Mouse (Mus musculus) C2C12 (cell line): ENCODE data around the gene Dbndd2. TPM values are rescaled to one million over a fixed set of nuclear protein-coding genes. Genes with fewer than 3 reads are reported as not detected.

Experiments used
- H3K27me3 ChIP-seq: one replicate; pipeline ENCODE4 v1.6.1; 2011; ENCODE audit not compliant: control insufficient read depth, insufficient read depth, insufficient read length
- H3K36me3 ChIP-seq: one replicate; pipeline ENCODE4 v1.6.1; 2011; ENCODE audit not compliant: control insufficient read depth, insufficient read depth
- H3K4me3 ChIP-seq: one replicate; pipeline ENCODE4 v1.5.1; 2011; ENCODE audit warnings: mild to moderate bottlenecking, control low read depth; ENCODE audit not compliant: poor library complexity, insufficient read depth, severe bottlenecking
- H3K79me2 ChIP-seq: one replicate; pipeline ENCODE4 v1.6.1; 2011; ENCODE audit not compliant: control insufficient read depth, insufficient read depth
- H3K79me3 ChIP-seq: one replicate; pipeline ENCODE4 v1.6.1; 2011; ENCODE audit warnings: low read depth, control low read depth
- H3ac ChIP-seq: one replicate; pipeline ENCODE3; 2011; ENCODE audit warnings: low read depth; ENCODE audit not compliant: control insufficient read depth, insufficient read length
- CEBPB ChIP-seq: IDR thresholded peaks from one replicate; pipeline ENCODE4 v1.6.1; 2011; ENCODE audit warnings: low read depth, mild to moderate bottlenecking, control low read depth, moderate library complexity
- CTCF ChIP-seq: IDR thresholded peaks from one replicate; pipeline ENCODE4 v1.5.1; 2011; ENCODE audit not compliant: control insufficient read depth, insufficient read depth, insufficient read length
- FOSL1 ChIP-seq: IDR thresholded peaks from one replicate; pipeline ENCODE4 v1.8.0; 2011; ENCODE audit warnings: mild to moderate bottlenecking, low read length; ENCODE audit not compliant: poor library complexity, insufficient read depth, severe bottlenecking
- MAX ChIP-seq: IDR thresholded peaks from one replicate; pipeline ENCODE4 v1.6.1; 2011; ENCODE audit warnings: mild to moderate bottlenecking, control low read depth
- MYOD1 ChIP-seq: IDR thresholded peaks from one replicate; pipeline ENCODE4 v1.6.1; 2011; ENCODE audit warnings: low read depth; ENCODE audit not compliant: control insufficient read depth, insufficient read length
- MYOG ChIP-seq: IDR thresholded peaks from one replicate; pipeline ENCODE4 v1.6.1; 2011; ENCODE audit not compliant: control insufficient read depth, insufficient read length; ENCODE audit errors: extremely low read depth
- USF1 ChIP-seq: IDR thresholded peaks from one replicate; pipeline ENCODE4 v1.6.1; 2011; ENCODE audit warnings: low read depth, mild to moderate bottlenecking, control low read depth, moderate library complexity
- polyA plus RNA-seq: library from polyadenylated mRNA; unstranded; fragments of >200 nt; fragmentation: generic; extraction: Trizol; gene quantifications from one replicate; pipeline ENCODE4 v1.2.1, GENCODE M21; 2012; ENCODE audit warnings: missing spikeins

Gene Dbndd2
- polyA plus RNA-seq, 1 experiment: 21.2 TPM

GRCm38 (mm10) chr2:164439001-164439421 lies 46.9 kb upstream of the Dbndd2 start:
- TF ChIP-seq USF1: no peak
- peak; percentile 73 for TF ChIP-seq CEBPB
- peak; percentile 62 for TF ChIP-seq FOSL1
- no peak for TF ChIP-seq CTCF
- TF ChIP-seq MYOD1: peak; percentile 35
- TF ChIP-seq MAX: peak; percentile 45
- no peak for TF ChIP-seq MYOG
- Histone ChIP-seq H3K4me3 (no peak overlapping the region), H3ac (peak overlapping the region; percentile 10), H3K79me3 (peaks cover 85% of the 10 kb centered on the region), H3K36me3 (peaks cover 10% of the 10 kb centered on the region), H3K79me2 (peaks cover 90% of the 10 kb centered on the region), H3K27me3 (no peaks in the 10 kb centered on the region)

- H3ac ChIP-seq: no peak overlapping the region
Measured at GRCm38 (mm10) chr2:164440314-164440713, 45.6 kb upstream of the Dbndd2 start.

GRCm38 (mm10) chr2:164441155-164441554 lies 44.8 kb upstream of the Dbndd2 start:
- Histone ChIP-seq H3K36me3 (peaks cover 4% of the 10 kb centered on the region), H3K79me2 (peaks cover 69% of the 10 kb centered on the region), H3K27me3 (no peaks in the 10 kb centered on the region), H3K4me3 (peak overlapping the region; percentile 94), H3K79me3 (peaks cover 64% of the 10 kb centered on the region), H3ac (peak overlapping the region; percentile 78)
- TF ChIP-seq MAX (peak; percentile 96), MYOD1 (peak; percentile 98), CTCF (no peak), USF1 (peak; percentile 89), CEBPB (no peak), MYOG (no peak), FOSL1 (peak; percentile 39)

More at GRCm38 (mm10) chr2:164440314-164440713, 45.6 kb upstream of the Dbndd2 start:
- peak overlapping the region; percentile 94 for H3K4me3 ChIP-seq
- no peaks in the 10 kb centered on the region for H3K27me3 ChIP-seq
- H3K79me3 ChIP-seq: peaks cover 72% of the 10 kb centered on the region
- peaks cover 8% of the 10 kb centered on the region for H3K36me3 ChIP-seq
- TF ChIP-seq MYOD1 (no peak), CEBPB (no peak), MAX (no peak), CTCF (no peak), FOSL1 (no peak), USF1 (no peak), MYOG (no peak)
- H3K79me2 ChIP-seq: peaks cover 77% of the 10 kb centered on the region

GRCm38 (mm10) chr2:164441731-164442130 lies 44.2 kb upstream of the Dbndd2 start:
- peak overlapping the region; percentile 94 for H3K4me3 ChIP-seq
- H3ac ChIP-seq: peak overlapping the region; percentile 78
- peaks cover 63% of the 10 kb centered on the region for H3K79me2 ChIP-seq
- no peaks in the 10 kb centered on the region for H3K27me3 ChIP-seq
- peaks cover 58% of the 10 kb centered on the region for H3K79me3 ChIP-seq
- peaks cover 4% of the 10 kb centered on the region for H3K36me3 ChIP-seq
- TF ChIP-seq USF1: no peak
- TF ChIP-seq FOSL1: no peak
- no peak for TF ChIP-seq CEBPB
- TF ChIP-seq MAX: no peak
- no peak for TF ChIP-seq MYOG
- TF ChIP-seq MYOD1: no peak
- TF ChIP-seq CTCF: no peak

- H3K79me2 ChIP-seq: peaks cover 56% of the 10 kb centered on the region
- peak overlapping the region; percentile 78 for H3ac ChIP-seq
- H3K27me3 ChIP-seq: no peaks in the 10 kb centered on the region
- H3K4me3 ChIP-seq: peak overlapping the region; percentile 94
- TF ChIP-seq MYOD1 (no peak), CEBPB (no peak), CTCF (no peak), FOSL1 (no peak), MAX (no peak), MYOG (no peak), USF1 (no peak)
- peaks cover 4% of the 10 kb centered on the region for H3K36me3 ChIP-seq
- peaks cover 51% of the 10 kb centered on the region for H3K79me3 ChIP-seq
Measured at GRCm38 (mm10) chr2:164442315-164443050, 43.4 kb upstream of the Dbndd2 start.
